Mouse (Mus musculus): ENCODE measurements at regions not wholly inside any gene's neighbourhood (a gene's known extent, or its start where the extent isn't known, plus 50 kb on each side); places are given as distances from the start of the nearest gene placed in this dataset.
A peak's percentile ranks its signal among the peaks of the same experiment; 100 is the strongest.

- no peak for DNase-seq (ENCODE audit: low read depth, low spot score)
Measured at GRCm38 (mm10) chr4:123991223-123991622, 73.4 kb upstream of the 4930535I16Rik start.

DNA sequence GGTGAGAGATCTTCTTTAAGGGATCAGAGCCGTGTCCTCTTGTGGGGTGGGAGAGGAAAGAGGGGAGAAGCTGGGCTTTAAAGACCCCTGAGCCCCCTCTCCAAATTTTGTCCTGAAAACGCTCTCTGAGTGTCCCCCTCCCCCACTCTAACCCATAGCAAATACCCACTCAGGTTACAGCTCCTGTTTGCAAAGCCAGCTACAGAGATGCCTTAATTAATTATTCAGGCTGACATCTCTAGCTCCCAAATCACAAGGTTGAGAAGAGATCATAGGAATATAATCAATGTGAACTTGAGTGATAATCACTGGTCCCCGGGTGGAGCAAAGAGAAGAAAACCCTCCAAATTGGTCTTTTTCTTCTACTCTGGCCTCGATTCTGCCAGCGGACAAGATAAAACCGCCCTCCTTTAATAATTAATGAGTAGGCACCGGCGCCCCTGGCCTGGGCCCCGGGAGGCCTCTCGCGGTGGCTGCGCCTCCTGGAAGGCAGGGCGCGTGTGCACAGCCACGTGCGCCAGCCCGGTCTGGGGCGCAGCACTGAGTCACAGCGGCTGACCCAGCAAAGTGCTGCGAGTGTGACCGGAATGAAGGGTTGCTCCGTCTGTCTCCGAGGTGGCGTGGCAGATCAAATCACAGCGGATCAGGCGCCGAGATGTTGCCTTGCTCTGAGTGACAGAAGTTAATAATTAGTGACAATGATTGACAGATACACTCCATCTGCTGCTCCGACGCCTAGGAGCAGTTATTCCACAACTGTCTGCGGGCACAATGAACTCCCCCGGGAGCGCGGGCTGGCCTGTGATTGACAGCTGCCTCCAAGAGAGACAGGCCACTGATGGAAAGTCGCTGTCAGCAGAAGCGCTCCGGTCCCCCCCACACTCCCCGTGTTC, 72.7 kb upstream of the 4930535I16Rik start:
- DNase-seq (ENCODE audit: low read depth, low spot score), result peak; percentile 61

All from mesoderm, embryonic 11.5 days (tissue).